ENCODE assay signal across 19 mouse cellular contexts in the genomic region with DNA sequence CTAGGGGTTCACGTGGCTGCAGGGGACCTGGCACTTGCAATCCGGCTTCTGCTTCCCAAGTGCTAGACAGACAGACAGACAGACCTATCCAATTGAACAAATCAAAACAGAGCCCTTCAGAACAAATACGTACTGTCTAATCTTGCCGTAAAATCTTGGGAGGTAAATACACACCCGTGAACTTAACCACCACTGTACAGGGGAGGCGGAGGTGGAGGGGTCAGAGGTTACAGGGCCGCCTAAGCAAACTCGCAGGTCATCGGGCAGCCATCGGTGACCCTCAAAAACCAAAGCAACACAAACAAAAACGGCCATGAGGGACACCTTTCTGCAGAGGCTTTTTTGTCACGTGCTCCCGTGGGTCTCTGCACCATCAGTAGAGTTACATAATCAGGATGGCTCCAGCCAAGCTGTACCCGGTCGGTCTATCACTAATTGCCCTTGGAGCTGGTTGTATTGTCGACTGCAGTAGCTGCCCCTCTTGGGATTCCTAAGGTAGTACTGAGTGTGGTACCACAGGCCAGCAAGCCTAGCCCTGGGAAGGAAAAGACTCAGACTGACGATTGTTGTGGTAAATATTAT. TPM values are rescaled to one million over a fixed set of nuclear protein-coding genes. Genes with fewer than 3 reads are reported as not detected.
A peak's percentile ranks its signal among the peaks of the same experiment; 100 is the strongest.
DNase-seq lines count a peak whose midpoint lies in the region; ATAC-seq and TF ChIP-seq lines count a peak whose summit lies in the region.
"Had no signal": no experiment of that assay in that cellular context is flagged by ENCODE, and none has a peak within 500 bp of the region (broad histone marks: within the 10 kb centered on the region; RNA-seq: fewer than 3 reads in every experiment).

No protein-coding gene starts in this region.

- peaks cover 41% of the 10 kb centered on the region for H3K36me3 ChIP-seq in neural tube, embryonic 12.5 days
- no peaks in the 10 kb centered on the region for H3K36me3 ChIP-seq in liver, embryonic 13.5 days
- no peaks in the 10 kb centered on the region for H3K36me3 ChIP-seq in liver, postnatal 0 days (replicated peaks; ENCODE audit: insufficient read depth, low read length)
- H3K36me3 ChIP-seq: heart, embryonic 15.5 days had no signal

- DNase-seq in neural tube, embryonic 10.5 days (ENCODE audit: extremely low spot score, low spot score), result no peak
- no peak for DNase-seq in liver, embryonic 13.5 days
- peak; percentile 25 for DNase-seq in liver, postnatal 0 days
- DNase-seq in gastrocnemius, postnatal 14 days, result no peak
- DNase-seq in cerebellum, postnatal 25 days, result no peak
- no peak for DNase-seq in urinary bladder, postnatal 10 days (ENCODE audit: low spot score)
- DNase-seq: adrenal gland, postnatal 14 days; cerebellum, adult 18-20 months; cerebellum, adult 9-11 months had no signal

- no peaks in the 10 kb centered on the region for H3K4me1 ChIP-seq in neural tube, embryonic 12.5 days
- H3K4me1 ChIP-seq in liver, embryonic 13.5 days (replicated peaks), result 0 out of 2 replicates have a peak, but pooled peaks cover 2% of the 10 kb centered on the region
- 0 out of 2 replicates have a peak, but pooled peaks cover 4% of the 10 kb centered on the region for H3K4me1 ChIP-seq in liver, postnatal 0 days (ENCODE audit: insufficient read depth)
- H3K4me1 ChIP-seq: embryonic facial prominence, embryonic 10.5 days; forebrain, embryonic 13.5 days; heart, embryonic 15.5 days had no signal

- 0 out of 2 replicates have a peak overlapping the region, but pooled peaks have one; percentile 0 for H3K9ac ChIP-seq in neural tube, embryonic 12.5 days
- no peak overlapping the region for H3K9ac ChIP-seq in liver, embryonic 13.5 days
- H3K9ac ChIP-seq in liver, postnatal 0 days (replicated peaks), result no peak overlapping the region
- H3K9ac ChIP-seq: forebrain, embryonic 13.5 days; heart, embryonic 15.5 days; hindbrain, embryonic 14.5 days had no signal

- WGBS in neural tube, embryonic 12.5 days, result 90% methylated on average over 17 of the region's 17 CpGs
- 62% methylated on average over 17 of the region's 17 CpGs for WGBS in liver, embryonic 13.5 days (ENCODE audit: insufficient replicate concordance)
- 61% methylated on average over 17 of the region's 17 CpGs for WGBS in liver, postnatal 0 days (ENCODE audit: insufficient replicate concordance)

- no peaks in the 10 kb centered on the region for H3K9me3 ChIP-seq in neural tube, embryonic 12.5 days
- no peaks in the 10 kb centered on the region for H3K9me3 ChIP-seq in liver, embryonic 13.5 days (replicated peaks)
- no peaks in the 10 kb centered on the region for H3K9me3 ChIP-seq in liver, postnatal 0 days (ENCODE audit: low read length)
- H3K9me3 ChIP-seq: embryonic facial prominence, embryonic 10.5 days; forebrain, embryonic 13.5 days; heart, embryonic 15.5 days; hindbrain, embryonic 10.5 days had no signal

- no peak overlapping the region for H3K27ac ChIP-seq in neural tube, embryonic 12.5 days
- H3K27ac ChIP-seq in liver, embryonic 13.5 days, result no peak overlapping the region
- 0 out of 2 replicates have a peak overlapping the region, but pooled peaks have one; percentile 39 for H3K27ac ChIP-seq in liver, postnatal 0 days (ENCODE audit: low read depth)
- H3K27ac ChIP-seq: embryonic facial prominence, embryonic 10.5 days; forebrain, embryonic 13.5 days; heart, adult 2 months; heart, embryonic 15.5 days; hindbrain, embryonic 10.5 days; hindbrain, embryonic 14.5 days had no signal

- no peak overlapping the region for H3K4me2 ChIP-seq in neural tube, embryonic 12.5 days (replicated peaks)
- H3K4me2 ChIP-seq in liver, embryonic 13.5 days, result no peak overlapping the region
- H3K4me2 ChIP-seq in liver, postnatal 0 days (ENCODE audit: low read depth, low read length), result no peak overlapping the region
- H3K4me2 ChIP-seq: forebrain, embryonic 13.5 days; heart, embryonic 11.5 days; heart, embryonic 15.5 days; hindbrain, embryonic 14.5 days had no signal

- no peak for TF ChIP-seq CTCF in liver, postnatal 0 days (IDR thresholded peaks at IDR 0.05; ENCODE audit: low read depth)

- ATAC-seq in neural tube, embryonic 12.5 days (ENCODE audit: low FRiP score, low read depth), result no peak
- ATAC-seq in liver, embryonic 13.5 days (ENCODE audit: low read depth), result peak; percentile 77
- peak; percentile 78 for ATAC-seq in liver, postnatal 0 days
- ATAC-seq: activated CD4-positive, CD25-positive, alpha-beta regulatory T cell, adult 4 months; forebrain, embryonic 13.5 days; Patski had no signal

- TF ChIP-seq EP300 in liver, postnatal 0 days (IDR thresholded peaks at IDR 0.05; ENCODE audit: low read depth), result no peak

- no peaks in the 10 kb centered on the region for H3K27me3 ChIP-seq in neural tube, embryonic 12.5 days (replicated peaks)
- peaks cover 3% of the 10 kb centered on the region; the same call in 1 of the 2 replicates for H3K27me3 ChIP-seq in liver, embryonic 13.5 days
- no peaks in the 10 kb centered on the region for H3K27me3 ChIP-seq in liver, postnatal 0 days (ENCODE audit: insufficient read depth, low read length)
- H3K27me3 ChIP-seq: forebrain, embryonic 13.5 days; heart, embryonic 15.5 days; Patski had no signal

- intact Hi-C loops in gastrocnemius, postnatal 14 days (cut with DNase I; ENCODE audit: low total_unique reads), result no loop called here

- no peak overlapping the region for H3K4me3 ChIP-seq in neural tube, embryonic 12.5 days
- no peak overlapping the region for H3K4me3 ChIP-seq in liver, embryonic 13.5 days (replicated peaks)
- H3K4me3 ChIP-seq in liver, postnatal 0 days (ENCODE audit: low read depth, low read length), result no peak overlapping the region
- H3K4me3 ChIP-seq: embryonic facial prominence, embryonic 10.5 days; forebrain, embryonic 13.5 days; heart, adult 2 months; heart, embryonic 15.5 days; hindbrain, embryonic 10.5 days had no signal

RNA-seq across cellular contexts. Expression of gene Atp6v0a2, which starts 23.2 kb away (rescaled TPM):
- polyA plus RNA-seq in neural tube, embryonic 12.5 days (2016; fragmentation: Nextera tagmentation; extraction: Ambion mirVana), result 49.3 and 52.1 TPM in 2 replicates
- polyA plus RNA-seq in liver, embryonic 13.5 days (2015; fragmentation: Nextera tagmentation; extraction: Ambion mirVana), result 17.9 and 21.8 TPM in 2 replicates
- polyA plus RNA-seq in liver, postnatal 0 days (2015; fragmentation: Nextera tagmentation; extraction: Ambion mirVana), result 9.6 and 12.4 TPM in 2 replicates
- total RNA-seq in gastrocnemius, postnatal 14 days (2021), result 10 to 100 TPM; 18.8 to 24.3 TPM

RNA-seq across cellular contexts. Expression of gene Gtf2h3, which starts 26.2 kb away (rescaled TPM):
- polyA plus RNA-seq in neural tube, embryonic 12.5 days (2016; fragmentation: Nextera tagmentation; extraction: Ambion mirVana), result 62.0 and 71.2 TPM in 2 replicates
- 30.8 and 37.6 TPM in 2 replicates for polyA plus RNA-seq in liver, embryonic 13.5 days (2015; fragmentation: Nextera tagmentation; extraction: Ambion mirVana)
- 13.2 and 14.7 TPM in 2 replicates for polyA plus RNA-seq in liver, postnatal 0 days (2015; fragmentation: Nextera tagmentation; extraction: Ambion mirVana)
- total RNA-seq in gastrocnemius, postnatal 14 days (2021), result 10 to 100 TPM; 14.9 to 15.0 TPM

RNA-seq across cellular contexts. Expression of gene Eif2b1, which starts 26.2 kb away (rescaled TPM):
- 75.7 and 76.2 TPM in 2 replicates for polyA plus RNA-seq in neural tube, embryonic 12.5 days (2016; fragmentation: Nextera tagmentation; extraction: Ambion mirVana)
- 69.8 and 80.8 TPM in 2 replicates for polyA plus RNA-seq in liver, embryonic 13.5 days (2015; fragmentation: Nextera tagmentation; extraction: Ambion mirVana)
- 26.3 and 30.7 TPM in 2 replicates for polyA plus RNA-seq in liver, postnatal 0 days (2015; fragmentation: Nextera tagmentation; extraction: Ambion mirVana)
- 10 to 100 TPM; 40.2 to 42.9 TPM for total RNA-seq in gastrocnemius, postnatal 14 days (2021)

RNA-seq across cellular contexts. Expression of gene Ddx55, which starts 52.5 kb away (rescaled TPM):
- 21.9 and 22.0 TPM in 2 replicates for polyA plus RNA-seq in neural tube, embryonic 12.5 days (2016; fragmentation: Nextera tagmentation; extraction: Ambion mirVana)
- polyA plus RNA-seq in liver, embryonic 13.5 days (2015; fragmentation: Nextera tagmentation; extraction: Ambion mirVana), result 9.4 and 11.0 TPM in 2 replicates
- 3.6 and 3.7 TPM in 2 replicates for polyA plus RNA-seq in liver, postnatal 0 days (2015; fragmentation: Nextera tagmentation; extraction: Ambion mirVana)
- 1 to 10 TPM; 3.5 to 4.1 TPM for total RNA-seq in gastrocnemius, postnatal 14 days (2021)
